Mouse (Mus musculus): ENCODE measurements at regions not wholly inside any gene's neighbourhood (a gene's known extent, or its start where the extent isn't known, plus 50 kb on each side); places are given as distances from the start of the nearest gene placed in this dataset.
A peak's percentile ranks its signal among the peaks of the same experiment; 100 is the strongest.

- Histone ChIP-seq H3K27ac (ENCODE audit: insufficient read depth, low read length) (no peak overlapping the region), H3K4me1 (ENCODE audit: control insufficient read depth, insufficient read depth, low read length) (no peaks in the 10 kb centered on the region), H3K27me3 (ENCODE audit: control insufficient read depth, insufficient read depth, low read length) (no peaks in the 10 kb centered on the region), H3K4me3 (replicated peaks; ENCODE audit: insufficient read depth, low read depth, low read length) (no peak overlapping the region)
- no peak for DNase-seq
- WGBS, result 83% methylated on average over 1 of the region's 1 CpGs
- TF ChIP-seq CTCF (IDR thresholded peaks at IDR 0.05; ENCODE audit: borderline replicate concordance, insufficient read depth, low read depth, low read length) (no peak), POLR2A (IDR thresholded peaks at IDR 0.05; ENCODE audit: borderline replicate concordance, insufficient read depth, low read length) (no peak)
These were observed 277.2 kb upstream of the Adgrl4 start for GRCm38 (mm10) chr3:151160516-151160915.

GRCm38 (mm10) chr3:151182132-151182531, 255.6 kb upstream of the Adgrl4 start:
- H3K27ac ChIP-seq (ENCODE audit: insufficient read depth, low read length), result no peak overlapping the region
- H3K27me3 ChIP-seq (ENCODE audit: control insufficient read depth, insufficient read depth, low read length), result no peaks in the 10 kb centered on the region
- no peaks in the 10 kb centered on the region for H3K4me1 ChIP-seq (ENCODE audit: control insufficient read depth, insufficient read depth, low read length)
- TF ChIP-seq POLR2A (IDR thresholded peaks at IDR 0.05; ENCODE audit: borderline replicate concordance, insufficient read depth, low read length) (no peak), CTCF (IDR thresholded peaks at IDR 0.05; ENCODE audit: borderline replicate concordance, insufficient read depth, low read depth, low read length) (no peak)
- no peak for DNase-seq
- WGBS, result 54% methylated on average over 2 of the region's 2 CpGs
- no peak overlapping the region for H3K4me3 ChIP-seq (replicated peaks; ENCODE audit: insufficient read depth, low read depth, low read length)

GRCm38 (mm10) chr3:151192092-151192491, 245.6 kb upstream of the Adgrl4 start:
- no peak for TF ChIP-seq CTCF (IDR thresholded peaks at IDR 0.05; ENCODE audit: borderline replicate concordance, insufficient read depth, low read depth, low read length)
- no peak for TF ChIP-seq POLR2A (IDR thresholded peaks at IDR 0.05; ENCODE audit: borderline replicate concordance, insufficient read depth, low read length)
- no peaks in the 10 kb centered on the region for H3K27me3 ChIP-seq (ENCODE audit: control insufficient read depth, insufficient read depth, low read length)
- H3K4me1 ChIP-seq (ENCODE audit: control insufficient read depth, insufficient read depth, low read length), result no peaks in the 10 kb centered on the region
- H3K27ac ChIP-seq (ENCODE audit: insufficient read depth, low read length), result no peak overlapping the region
- no peak for DNase-seq
- 74% methylated on average over 2 of the region's 2 CpGs for WGBS
- H3K4me3 ChIP-seq (replicated peaks; ENCODE audit: insufficient read depth, low read depth, low read length), result no peak overlapping the region

GRCm38 (mm10) chr3:151210978-151211377, 226.7 kb upstream of the Adgrl4 start:
- no peaks in the 10 kb centered on the region for H3K27me3 ChIP-seq (ENCODE audit: control insufficient read depth, insufficient read depth, low read length)
- H3K27ac ChIP-seq (ENCODE audit: insufficient read depth, low read length), result no peak overlapping the region
- no peak for DNase-seq
- TF ChIP-seq CTCF (IDR thresholded peaks at IDR 0.05; ENCODE audit: borderline replicate concordance, insufficient read depth, low read depth, low read length), result no peak
- TF ChIP-seq POLR2A (IDR thresholded peaks at IDR 0.05; ENCODE audit: borderline replicate concordance, insufficient read depth, low read length), result no peak
- H3K4me1 ChIP-seq (ENCODE audit: control insufficient read depth, insufficient read depth, low read length), result no peaks in the 10 kb centered on the region
- H3K4me3 ChIP-seq (replicated peaks; ENCODE audit: insufficient read depth, low read depth, low read length), result no peak overlapping the region
- WGBS, result 86% methylated on average over 4 of the region's 4 CpGs

- no peaks in the 10 kb centered on the region for H3K4me1 ChIP-seq (ENCODE audit: control insufficient read depth, insufficient read depth, low read length)
- H3K27ac ChIP-seq (ENCODE audit: insufficient read depth, low read length), result no peak overlapping the region
- 56% methylated on average over 3 of the region's 3 CpGs for WGBS
- TF ChIP-seq CTCF (IDR thresholded peaks at IDR 0.05; ENCODE audit: borderline replicate concordance, insufficient read depth, low read depth, low read length) (no peak), POLR2A (IDR thresholded peaks at IDR 0.05; ENCODE audit: borderline replicate concordance, insufficient read depth, low read length) (no peak)
- H3K27me3 ChIP-seq (ENCODE audit: control insufficient read depth, insufficient read depth, low read length), result no peaks in the 10 kb centered on the region
- H3K4me3 ChIP-seq (replicated peaks; ENCODE audit: insufficient read depth, low read depth, low read length), result no peak overlapping the region
- DNase-seq, result no peak
These were observed 220.8 kb upstream of the Adgrl4 start for GRCm38 (mm10) chr3:151216764-151217502.

- Histone ChIP-seq H3K4me3 (replicated peaks; ENCODE audit: insufficient read depth, low read depth, low read length) (no peak overlapping the region), H3K27ac (ENCODE audit: insufficient read depth, low read length) (no peak overlapping the region), H3K27me3 (ENCODE audit: control insufficient read depth, insufficient read depth, low read length) (no peaks in the 10 kb centered on the region), H3K4me1 (ENCODE audit: control insufficient read depth, insufficient read depth, low read length) (no peaks in the 10 kb centered on the region)
- DNase-seq, result peak in 1 of 2 experiments; percentile 13
- TF ChIP-seq CTCF (IDR thresholded peaks at IDR 0.05; ENCODE audit: borderline replicate concordance, insufficient read depth, low read depth, low read length), result peak; percentile 39; the same call in 1 of the 2 replicates
- TF ChIP-seq POLR2A (IDR thresholded peaks at IDR 0.05; ENCODE audit: borderline replicate concordance, insufficient read depth, low read length), result no peak
- WGBS, result 12% methylated on average over 3 of the region's 3 CpGs
These were observed 215.3 kb upstream of the Adgrl4 start for GRCm38 (mm10) chr3:151222407-151222806.

GRCm38 (mm10) chr3:151252458-151252857, 185.2 kb upstream of the Adgrl4 start:
- H3K27me3 ChIP-seq (ENCODE audit: control insufficient read depth, insufficient read depth, low read length), result no peaks in the 10 kb centered on the region
- TF ChIP-seq CTCF (IDR thresholded peaks at IDR 0.05; ENCODE audit: borderline replicate concordance, insufficient read depth, low read depth, low read length) (no peak), POLR2A (IDR thresholded peaks at IDR 0.05; ENCODE audit: borderline replicate concordance, insufficient read depth, low read length) (no peak)
- no peaks in the 10 kb centered on the region for H3K4me1 ChIP-seq (ENCODE audit: control insufficient read depth, insufficient read depth, low read length)
- no peak overlapping the region for H3K4me3 ChIP-seq (replicated peaks; ENCODE audit: insufficient read depth, low read depth, low read length)
- H3K27ac ChIP-seq (ENCODE audit: insufficient read depth, low read length), result no peak overlapping the region
- no peak for DNase-seq
- 82% methylated on average over 2 of the region's 2 CpGs for whole genome bisulfite sequencing

GRCm38 (mm10) chr3:151262821-151263220, 174.9 kb upstream of the Adgrl4 start:
- WGBS, result 88% methylated on average over 3 of the region's 3 CpGs
- Histone ChIP-seq H3K27me3 (ENCODE audit: control insufficient read depth, insufficient read depth, low read length) (no peaks in the 10 kb centered on the region), H3K4me3 (replicated peaks; ENCODE audit: insufficient read depth, low read depth, low read length) (no peak overlapping the region), H3K4me1 (ENCODE audit: control insufficient read depth, insufficient read depth, low read length) (no peaks in the 10 kb centered on the region), H3K27ac (ENCODE audit: insufficient read depth, low read length) (no peak overlapping the region)
- DNase-seq, result no peak
- TF ChIP-seq CTCF (IDR thresholded peaks at IDR 0.05; ENCODE audit: borderline replicate concordance, insufficient read depth, low read depth, low read length), result no peak
- TF ChIP-seq POLR2A (IDR thresholded peaks at IDR 0.05; ENCODE audit: borderline replicate concordance, insufficient read depth, low read length), result no peak

Data from cerebellum, adult 2 months (tissue).